Comparison of ENCODE assay signal across 15 mouse cellular contexts in genomic region chr19:36796931-36797330, GRCm38 (mm10). TPM values are rescaled to one million over a fixed set of nuclear protein-coding genes. Genes with fewer than 3 reads are reported as not detected.
A peak's percentile ranks its signal among the peaks of the same experiment; 100 is the strongest.
DNase-seq lines count a peak whose midpoint lies in the region; ATAC-seq and TF ChIP-seq lines count a peak whose summit lies in the region.
"Had no signal": no experiment of that assay in that cellular context is flagged by ENCODE, and none has a peak within 500 bp of the region (broad histone marks: within the 10 kb centered on the region; RNA-seq: fewer than 3 reads in every experiment).

No protein-coding gene starts in this region.

- H3K27ac ChIP-seq in liver, adult 2 months (replicated peaks; ENCODE audit: insufficient read depth, low read depth, low read length) = peak overlapping the region; percentile 91
- no peak overlapping the region for H3K27ac ChIP-seq in liver, embryonic 11.5 days (ENCODE audit: low read depth, low read length)
- no peak overlapping the region for H3K27ac ChIP-seq in stomach, embryonic 15.5 days
- H3K27ac ChIP-seq: forebrain, embryonic 15.5 days; layer of hippocampus, adult 2 months; liver, embryonic 14.5 days had no signal

- H3K27me3 ChIP-seq in liver, adult 2 months (ENCODE audit: control insufficient read depth, insufficient read depth, low read length) = no peaks in the 10 kb centered on the region
- no peaks in the 10 kb centered on the region for H3K27me3 ChIP-seq in liver, embryonic 11.5 days (replicated peaks; ENCODE audit: control insufficient read depth, insufficient read depth, low read length)
- no peaks in the 10 kb centered on the region for H3K27me3 ChIP-seq in stomach, embryonic 15.5 days (replicated peaks)
- H3K27me3 ChIP-seq: forebrain, embryonic 15.5 days had no signal

- no peaks in the 10 kb centered on the region for H3K9me3 ChIP-seq in liver, embryonic 11.5 days (ENCODE audit: control insufficient read depth, low read length)
- no peaks in the 10 kb centered on the region for H3K9me3 ChIP-seq in stomach, embryonic 15.5 days
- H3K9me3 ChIP-seq: forebrain, embryonic 15.5 days had no signal

- H3K4me3 ChIP-seq in liver, adult 2 months (ENCODE audit: insufficient read depth, low read depth, low read length) = peak overlapping the region; percentile 54
- no peak overlapping the region for H3K4me3 ChIP-seq in liver, embryonic 11.5 days (ENCODE audit: low read depth, low read length)
- no peak overlapping the region for H3K4me3 ChIP-seq in stomach, embryonic 15.5 days (replicated peaks)
- H3K4me3 ChIP-seq: forebrain, embryonic 15.5 days; layer of hippocampus, adult 2 months had no signal

- H3K4me2 ChIP-seq in liver, embryonic 11.5 days = no peak overlapping the region
- H3K4me2 ChIP-seq in stomach, embryonic 15.5 days = no peak overlapping the region
- H3K4me2 ChIP-seq: forebrain, embryonic 15.5 days had no signal

- TF ChIP-seq POLR2A in liver, adult 2 months (IDR thresholded peaks at IDR 0.05; ENCODE audit: extremely low read depth, insufficient read depth, low read length) = no peak

- WGBS in liver, adult 2 months = 17% methylated on average over 9 of the region's 9 CpGs
- WGBS in liver, embryonic 11.5 days = 66% methylated on average over 9 of the region's 9 CpGs
- 55% methylated on average over 9 of the region's 9 CpGs for WGBS in stomach, embryonic 15.5 days

- H3K79me2 ChIP-seq in liver, adult 2 months (ENCODE audit: control insufficient read depth, insufficient read depth, low read length) = peaks cover 6% of the 10 kb centered on the region

- peaks cover 31% of the 10 kb centered on the region for H3K4me1 ChIP-seq in liver, adult 2 months (ENCODE audit: control insufficient read depth, insufficient read depth, low read length)
- H3K4me1 ChIP-seq in liver, embryonic 11.5 days (replicated peaks; ENCODE audit: control insufficient read depth, insufficient read depth, low read length) = no peaks in the 10 kb centered on the region; the same call in 1 of the 2 replicates
- H3K4me1 ChIP-seq in stomach, embryonic 15.5 days = peaks cover 6% of the 10 kb centered on the region; the same call in 1 of the 2 replicates
- H3K4me1 ChIP-seq: forebrain, embryonic 15.5 days had no signal

- peak overlapping the region; percentile 24 for H3K9ac ChIP-seq in liver, adult 2 months (ENCODE audit: low read depth, low read length)
- H3K9ac ChIP-seq in liver, embryonic 11.5 days (ENCODE audit: low read depth, low read length) = no peak overlapping the region
- H3K9ac ChIP-seq in stomach, embryonic 15.5 days = no peak overlapping the region
- H3K9ac ChIP-seq: forebrain, embryonic 15.5 days; liver, embryonic 14.5 days had no signal

- no peaks in the 10 kb centered on the region for H3K36me3 ChIP-seq in liver, adult 2 months (ENCODE audit: control insufficient read depth, insufficient read depth, low read length)
- no peaks in the 10 kb centered on the region for H3K36me3 ChIP-seq in liver, embryonic 11.5 days (ENCODE audit: control insufficient read depth, insufficient read depth, low read length)
- H3K36me3 ChIP-seq in stomach, embryonic 15.5 days = no peaks in the 10 kb centered on the region
- H3K36me3 ChIP-seq: forebrain, embryonic 15.5 days had no signal

- no peak for TF ChIP-seq CTCF in liver, adult 2 months (IDR thresholded peaks at IDR 0.05; ENCODE audit: low read depth, low read length)

- peak; percentile 91 for DNase-seq in liver, adult 2 months (ENCODE audit: extremely low read depth, low read depth, low spot score)
- DNase-seq in liver, embryonic 11.5 days (ENCODE audit: low spot score) = no peak
- peak; percentile 29 for DNase-seq in kidney, adult 18-20 months
- peak; percentile 31 to 53 for DNase-seq in kidney, postnatal 25 days
- no peak for DNase-seq in heart, adult 9 months (ENCODE audit: low spot score in 2 of 2)
- no peak for DNase-seq in adrenal gland, postnatal 10 days
- DNase-seq in adrenal gland, postnatal 25 days = no peak
- DNase-seq: cerebellum, adult 8-10 months; gastrocnemius, postnatal 10 days; thymus, postnatal 14 days had no signal

- no peak for ATAC-seq in liver, embryonic 11.5 days (replicated peaks; ENCODE audit: low FRiP score)
- ATAC-seq in stomach, embryonic 15.5 days (ENCODE audit: insufficient read depth, low FRiP score, low read depth) = peak; percentile 41; the same call in 1 of the 2 replicates
- ATAC-seq: forebrain, embryonic 15.5 days; Patski had no signal

RNA-seq across cellular contexts. Expression of gene Tnks2, which starts 37.1 kb away (rescaled TPM):
- total RNA-seq in liver, adult 2 months (2014; rRNA removed) = 50.9 and 55.2 TPM in 2 replicates
- polyA plus RNA-seq in liver, adult 2 months (2012; rRNA removed) = 6.3 and 8.6 TPM in 2 replicates
- polyA plus RNA-seq in liver, embryonic 11.5 days (2014; fragmentation: Nextera tagmentation; extraction: Ambion mirVana) = 53.5 and 53.9 TPM in 2 replicates
- polyA plus RNA-seq in stomach, embryonic 15.5 days (2015; fragmentation: Nextera tagmentation; extraction: Ambion mirVana) = 41.4 and 46.2 TPM in 2 replicates
- total RNA-seq in adrenal gland, postnatal 10 days (2021) = 100 to 1,000 TPM; 119 to 140 TPM
- total RNA-seq in adrenal gland, postnatal 25 days (2021) = 109 and 135 TPM in 2 replicates

Comparison
In these comparisons a context has a peak if more than half of its experiments do, and no peak if none do; other contexts are left out.
1. DNase-seq: peak in liver, adult 2 months (single experiment), kidney, adult 18-20 months (single experiment) and kidney, postnatal 25 days (2 of 2); none in liver, embryonic 11.5 days (single experiment), heart, adult 9 months (0 of 2), adrenal gland, postnatal 10 days (single experiment) and adrenal gland, postnatal 25 days (single experiment).